Mouse (Mus musculus) limb, embryonic 15.5 days (tissue): ENCODE results near the gene Gtf2a2. TPM values are rescaled to one million over a fixed set of nuclear protein-coding genes. Genes with fewer than 3 reads are reported as not detected.
A peak's percentile ranks its signal among the peaks of the same experiment; 100 is the strongest.

Experiments used
- ATAC-seq: fragments of 200-750 bp; cut with Nextera tagmentation; 2 replicates; pipeline ENCODE4 v1.8.0; 2017; ENCODE audit warnings: low read depth, moderate TSS enrichment; ENCODE audit not compliant: insufficient number of reproducible peaks, low FRiP score, low TSS enrichment
- H3K27ac ChIP-seq: fragments of 300-500 bp; sonication (generic); 2 replicates; pipeline ENCODE4 v1.5.1; 2015; ENCODE audit warnings: moderate library complexity, mild to moderate bottlenecking, inconsistent platforms
- H3K27me3 ChIP-seq: fragments of 300-500 bp; sonication (generic); 2 replicates; pipeline ENCODE4 v1.6.1; 2015; ENCODE audit warnings: inconsistent platforms
- H3K36me3 ChIP-seq: fragments of 300-500 bp; sonication (generic); 2 replicates; pipeline ENCODE4 v1.6.1; 2015; ENCODE audit warnings: inconsistent platforms
- H3K4me1 ChIP-seq: fragments of 300-500 bp; sonication (generic); 2 replicates; pipeline ENCODE4 v1.6.1; 2015; ENCODE audit warnings: inconsistent platforms
- H3K4me2 ChIP-seq: fragments of 300-500 bp; sonication (generic); 2 replicates; pipeline ENCODE4 v1.6.1; 2015; ENCODE audit warnings: mild to moderate bottlenecking, inconsistent platforms
- H3K4me3 ChIP-seq: fragments of 300-500 bp; sonication (generic); 2 replicates; pipeline ENCODE4 v1.5.1; 2015; ENCODE audit warnings: mild to moderate bottlenecking, inconsistent platforms
- H3K9ac ChIP-seq: fragments of 300-500 bp; sonication (generic); 2 replicates; pipeline ENCODE4 v1.6.1; 2015; ENCODE audit warnings: inconsistent platforms
- H3K9me3 ChIP-seq: fragments of 300-500 bp; sonication (generic); 2 replicates; pipeline ENCODE4 v1.6.1; 2016; ENCODE audit warnings: inconsistent platforms
- WGBS: fragments of 180-500 bp; shearing (Covaris S2); methylation state at CpG from one replicate; pipeline ENCODE4 v1.1.7; 2015; 5-methylcytosine and 5-hydroxymethylcytosine counted together
- polyA plus RNA-seq: library from polyadenylated mRNA; unstranded; fragments of >200 nt; fragmentation: Nextera tagmentation; extraction: Ambion mirVana; gene quantifications from 2 replicates; pipeline ENCODE4 v1.2.1, GENCODE M21; 2015

The Gtf2a2 gene
- polyA plus RNA-seq, 1 experiment from 2014 or later = 162 TPM

GRCm38 (mm10) chr9:70044865-70045264 lies 32.5 kb downstream of the Gtf2a2 start:
- no peaks in the 10 kb centered on the region for H3K9me3 ChIP-seq
- no peaks in the 10 kb centered on the region for H3K36me3 ChIP-seq
- H3K4me3 ChIP-seq = no peak overlapping the region
- no peaks in the 10 kb centered on the region for H3K27me3 ChIP-seq
- no peak overlapping the region for H3K4me2 ChIP-seq
- ATAC-seq = no peak
- H3K27ac ChIP-seq = no peak overlapping the region
- H3K9ac ChIP-seq = no peak overlapping the region
- peaks cover 23% of the 10 kb centered on the region for H3K4me1 ChIP-seq
- WGBS = 53% methylated on average over 2 of the region's 2 CpGs

GRCm38 (mm10) chr9:70046255-70046654 lies 33.9 kb downstream of the Gtf2a2 start:
- no peak overlapping the region for H3K4me3 ChIP-seq
- H3K36me3 ChIP-seq = no peaks in the 10 kb centered on the region
- 88% methylated on average over 6 of the region's 6 CpGs for WGBS
- H3K9ac ChIP-seq = no peak overlapping the region
- H3K9me3 ChIP-seq = no peaks in the 10 kb centered on the region
- no peaks in the 10 kb centered on the region for H3K27me3 ChIP-seq
- ATAC-seq = no peak
- H3K4me1 ChIP-seq = peaks cover 25% of the 10 kb centered on the region
- H3K4me2 ChIP-seq = no peak overlapping the region
- no peak overlapping the region for H3K27ac ChIP-seq

GRCm38 (mm10) chr9:70047839-70048238 lies 35.5 kb downstream of the Gtf2a2 start:
- no peak for ATAC-seq
- 37% methylated on average over 3 of the region's 3 CpGs for WGBS
- H3K27ac ChIP-seq = no peak overlapping the region
- no peak overlapping the region for H3K4me2 ChIP-seq
- H3K36me3 ChIP-seq = no peaks in the 10 kb centered on the region
- peaks cover 25% of the 10 kb centered on the region for H3K4me1 ChIP-seq
- no peaks in the 10 kb centered on the region for H3K9me3 ChIP-seq
- no peaks in the 10 kb centered on the region for H3K27me3 ChIP-seq
- H3K9ac ChIP-seq = no peak overlapping the region
- H3K4me3 ChIP-seq = no peak overlapping the region

GRCm38 (mm10) chr9:70048280-70048679 lies 35.9 kb downstream of the Gtf2a2 start:
- Histone ChIP-seq H3K9me3 (no peaks in the 10 kb centered on the region), H3K4me1 (peaks cover 25% of the 10 kb centered on the region), H3K27ac (0 out of 2 replicates have a peak overlapping the region, but pooled peaks have one; percentile 80), H3K4me2 (no peak overlapping the region), H3K36me3 (no peaks in the 10 kb centered on the region), H3K27me3 (no peaks in the 10 kb centered on the region), H3K9ac (no peak overlapping the region), H3K4me3 (no peak overlapping the region)
- no peak for ATAC-seq
- 30% methylated on average over 5 of the region's 5 CpGs for WGBS

- Histone ChIP-seq H3K27me3 (no peaks in the 10 kb centered on the region), H3K9me3 (no peaks in the 10 kb centered on the region), H3K4me3 (no peak overlapping the region), H3K36me3 (no peaks in the 10 kb centered on the region), H3K4me1 (peaks cover 25% of the 10 kb centered on the region), H3K27ac (peak overlapping the region; percentile 80), H3K9ac (no peak overlapping the region), H3K4me2 (no peak overlapping the region)
- WGBS = 47% methylated on average over 6 of the region's 6 CpGs
- peak; percentile 80; the same call in 1 of the 2 replicates for ATAC-seq
These were observed 36.5 kb downstream of the Gtf2a2 start for GRCm38 (mm10) chr9:70048751-70049415.

GRCm38 (mm10) chr9:70049416-70049783 lies 37.0 kb downstream of the Gtf2a2 start:
- Histone ChIP-seq H3K9ac (no peak overlapping the region), H3K36me3 (no peaks in the 10 kb centered on the region), H3K9me3 (no peaks in the 10 kb centered on the region), H3K4me1 (peaks cover 25% of the 10 kb centered on the region), H3K27me3 (no peaks in the 10 kb centered on the region), H3K27ac (peak overlapping the region; percentile 80), H3K4me3 (no peak overlapping the region), H3K4me2 (no peak overlapping the region)
- ATAC-seq = peak; percentile 48; the same call in 1 of the 2 replicates
- WGBS = 23% methylated on average over 3 of the region's 3 CpGs

GRCm38 (mm10) chr9:70049839-70050238 lies 37.5 kb downstream of the Gtf2a2 start:
- Histone ChIP-seq H3K4me1 (peaks cover 25% of the 10 kb centered on the region), H3K27ac (no peak overlapping the region; the same call in 1 of the 2 replicates), H3K9ac (no peak overlapping the region), H3K4me2 (no peak overlapping the region), H3K36me3 (no peaks in the 10 kb centered on the region), H3K27me3 (no peaks in the 10 kb centered on the region), H3K9me3 (no peaks in the 10 kb centered on the region), H3K4me3 (no peak overlapping the region)
- no peak for ATAC-seq
- 25% methylated on average over 8 of the region's 8 CpGs for WGBS

GRCm38 (mm10) chr9:70052730-70053129 lies 40.4 kb downstream of the Gtf2a2 start:
- H3K4me3 ChIP-seq = no peak overlapping the region
- no peak overlapping the region for H3K27ac ChIP-seq
- H3K36me3 ChIP-seq = no peaks in the 10 kb centered on the region
- H3K9me3 ChIP-seq = no peaks in the 10 kb centered on the region
- no peak overlapping the region for H3K4me2 ChIP-seq
- H3K9ac ChIP-seq = no peak overlapping the region
- ATAC-seq = no peak
- 69% methylated on average over 3 of the region's 3 CpGs for WGBS
- no peaks in the 10 kb centered on the region for H3K27me3 ChIP-seq
- H3K4me1 ChIP-seq = peaks cover 22% of the 10 kb centered on the region

GRCm38 (mm10) chr9:70053411-70053810 lies 41.1 kb downstream of the Gtf2a2 start:
- no peaks in the 10 kb centered on the region for H3K36me3 ChIP-seq
- H3K27me3 ChIP-seq = no peaks in the 10 kb centered on the region
- H3K4me2 ChIP-seq = no peak overlapping the region
- ATAC-seq = no peak
- H3K9ac ChIP-seq = no peak overlapping the region
- no peak overlapping the region for H3K27ac ChIP-seq
- peaks cover 17% of the 10 kb centered on the region for H3K4me1 ChIP-seq
- no peaks in the 10 kb centered on the region for H3K9me3 ChIP-seq
- no peak overlapping the region for H3K4me3 ChIP-seq
- 36% methylated on average over 3 of the region's 3 CpGs for WGBS

GRCm38 (mm10) chr9:70062012-70062411 lies 49.7 kb downstream of the Gtf2a2 start:
- no peak overlapping the region for H3K9ac ChIP-seq
- H3K4me2 ChIP-seq = no peak overlapping the region
- H3K4me1 ChIP-seq = no peaks in the 10 kb centered on the region
- no peaks in the 10 kb centered on the region for H3K9me3 ChIP-seq
- no peak for ATAC-seq
- 79% methylated on average over 3 of the region's 3 CpGs for WGBS
- no peaks in the 10 kb centered on the region for H3K27me3 ChIP-seq
- no peak overlapping the region for H3K27ac ChIP-seq
- H3K4me3 ChIP-seq = no peak overlapping the region
- H3K36me3 ChIP-seq = no peaks in the 10 kb centered on the region

- no peak overlapping the region for H3K9ac ChIP-seq
- H3K9me3 ChIP-seq = no peaks in the 10 kb centered on the region
- H3K4me2 ChIP-seq = no peak overlapping the region
- H3K4me3 ChIP-seq = no peak overlapping the region
- WGBS = 93% methylated on average over 3 of the region's 3 CpGs
- no peaks in the 10 kb centered on the region for H3K4me1 ChIP-seq
- no peak overlapping the region for H3K27ac ChIP-seq
- H3K27me3 ChIP-seq = no peaks in the 10 kb centered on the region
- ATAC-seq = no peak
- no peaks in the 10 kb centered on the region for H3K36me3 ChIP-seq
These were observed 55.1 kb downstream of the Gtf2a2 start for GRCm38 (mm10) chr9:70067497-70067896.

- no peaks in the 10 kb centered on the region for H3K27me3 ChIP-seq
- no peaks in the 10 kb centered on the region for H3K9me3 ChIP-seq
- no peak overlapping the region for H3K4me2 ChIP-seq
- H3K4me1 ChIP-seq = no peaks in the 10 kb centered on the region
- no peak for ATAC-seq
- WGBS = 74% methylated on average over 8 of the region's 8 CpGs
- no peaks in the 10 kb centered on the region for H3K36me3 ChIP-seq
- no peak overlapping the region for H3K27ac ChIP-seq
- H3K9ac ChIP-seq = no peak overlapping the region
- no peak overlapping the region for H3K4me3 ChIP-seq
These were observed 57.6 kb downstream of the Gtf2a2 start for GRCm38 (mm10) chr9:70069961-70070435.
